Mouse (Mus musculus) heart, embryonic 16.5 days (tissue): ENCODE measurements at regions not wholly inside any gene's neighbourhood (a gene's known extent, or its start where the extent isn't known, plus 50 kb on each side); places are given as distances from the start of the nearest gene placed in this dataset.

Experiments
- ATAC-seq: fragments of 200-750 bp; cut with Nextera tagmentation; replicated peaks from 2 replicates; pipeline ENCODE4 v1.8.0; 2017; ENCODE audit warnings: moderate number of reproducible peaks; ENCODE audit not compliant: insufficient read depth, low FRiP score; ENCODE audit errors: extremely low read depth
- H3K27ac ChIP-seq: fragments of 300-500 bp; sonication (generic); 2 replicates; pipeline ENCODE4 v1.5.1; 2014; ENCODE audit warnings: mild to moderate bottlenecking, low read length, control low read depth, moderate library complexity
- H3K27me3 ChIP-seq: fragments of 300-500 bp; sonication (generic); 2 replicates; pipeline ENCODE4 v1.6.1; 2014; ENCODE audit warnings: low read length, mixed read lengths; ENCODE audit not compliant: control insufficient read depth, insufficient read depth
- H3K36me3 ChIP-seq: fragments of 300-500 bp; sonication (generic); 2 replicates; pipeline ENCODE4 v1.6.1; 2014; ENCODE audit not compliant: control insufficient read depth, insufficient read depth
- H3K4me1 ChIP-seq: fragments of 300-500 bp; sonication (generic); 2 replicates; pipeline ENCODE4 v1.6.1; 2014; ENCODE audit warnings: low read length, mixed read lengths; ENCODE audit not compliant: control insufficient read depth, insufficient read depth
- H3K4me2 ChIP-seq: fragments of 300-500 bp; sonication (generic); 2 replicates; pipeline ENCODE4 v1.6.1; 2014; ENCODE audit warnings: low read depth, mild to moderate bottlenecking, control low read depth, low read length
- H3K4me3 ChIP-seq: fragments of 300-500 bp; sonication (generic); 2 replicates; pipeline ENCODE4 v1.5.1; 2014; ENCODE audit warnings: mild to moderate bottlenecking, control low read depth, low read length
- H3K9ac ChIP-seq: fragments of 300-500 bp; sonication (generic); 2 replicates; pipeline ENCODE4 v1.6.1; 2014; ENCODE audit warnings: low read length, control low read depth
- H3K9me3 ChIP-seq: fragments of 300-500 bp; sonication (generic); replicated peaks from 2 replicates; pipeline ENCODE4 v1.6.1; 2016; ENCODE audit warnings: low read length; ENCODE audit not compliant: control insufficient read depth
- whole genome bisulfite sequencing: fragments of 180-500 bp; shearing (Covaris S2); extraction: QIAGEN DNeasy Blood & Tissue Kit; methylation state at CpG from one replicate; pipeline ENCODE4 v1.1.7; 2014; 5-methylcytosine and 5-hydroxymethylcytosine counted together

DNA sequence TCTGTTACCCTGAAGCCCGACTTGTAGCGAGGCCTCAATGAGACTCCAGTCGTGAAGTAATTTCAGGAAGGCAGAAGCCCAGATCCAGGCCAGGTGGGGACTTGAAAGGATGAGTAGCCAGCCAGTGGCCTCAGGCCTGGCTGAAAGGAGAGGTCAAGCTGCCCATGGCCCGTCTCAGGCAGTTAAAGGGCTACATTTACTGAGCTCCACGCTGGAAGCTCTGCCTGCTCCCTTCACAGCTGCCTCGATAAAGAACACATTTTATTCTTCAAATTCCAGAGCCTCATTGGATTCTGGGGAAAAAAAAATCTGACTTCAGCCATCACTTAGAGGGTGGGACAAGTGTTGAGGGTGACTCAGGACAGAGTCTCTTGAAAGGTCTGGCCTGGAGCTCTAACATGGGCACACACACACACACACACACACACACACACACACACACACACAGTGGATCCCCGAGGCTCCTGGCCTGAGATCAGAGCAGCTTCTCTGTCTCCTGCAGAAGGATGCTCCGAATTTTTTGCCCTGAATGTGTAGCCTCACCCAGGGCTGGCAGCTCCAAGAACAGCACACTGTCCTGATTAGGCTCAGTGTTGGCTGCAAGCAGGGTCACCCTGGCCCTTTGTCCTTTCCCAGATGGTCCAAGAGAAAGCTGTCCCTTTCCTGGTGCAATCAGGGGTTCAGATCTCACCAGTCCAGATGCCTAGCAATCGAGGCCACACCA is 53.0 kb downstream of the Gadd45g start:
- WGBS = 57% methylated on average over 9 of the region's 9 CpGs
- H3K4me1 ChIP-seq = peaks cover 17% of the 10 kb centered on the region
- ATAC-seq = no peak
- H3K27me3 ChIP-seq = no peaks in the 10 kb centered on the region
- H3K9me3 ChIP-seq = peaks cover 4% of the 10 kb centered on the region; the same call in 1 of the 2 replicates
- H3K36me3 ChIP-seq = no peaks in the 10 kb centered on the region
- H3K27ac ChIP-seq = no peak overlapping the region
- H3K9ac ChIP-seq = no peak overlapping the region
- H3K4me3 ChIP-seq = no peak overlapping the region
- no peak overlapping the region for H3K4me2 ChIP-seq

GRCm38 (mm10) chr13:51900043-51900440 is 53.6 kb downstream of the Gadd45g start:
- H3K4me3 ChIP-seq = no peak overlapping the region
- no peaks in the 10 kb centered on the region for H3K27me3 ChIP-seq
- no peak for ATAC-seq
- H3K4me1 ChIP-seq = peaks cover 17% of the 10 kb centered on the region
- no peaks in the 10 kb centered on the region for H3K36me3 ChIP-seq
- H3K27ac ChIP-seq = no peak overlapping the region
- no peak overlapping the region for H3K9ac ChIP-seq
- no peak overlapping the region for H3K4me2 ChIP-seq
- 58% methylated on average over 3 of the region's 3 CpGs for WGBS
- no peaks in the 10 kb centered on the region for H3K9me3 ChIP-seq

DNA sequence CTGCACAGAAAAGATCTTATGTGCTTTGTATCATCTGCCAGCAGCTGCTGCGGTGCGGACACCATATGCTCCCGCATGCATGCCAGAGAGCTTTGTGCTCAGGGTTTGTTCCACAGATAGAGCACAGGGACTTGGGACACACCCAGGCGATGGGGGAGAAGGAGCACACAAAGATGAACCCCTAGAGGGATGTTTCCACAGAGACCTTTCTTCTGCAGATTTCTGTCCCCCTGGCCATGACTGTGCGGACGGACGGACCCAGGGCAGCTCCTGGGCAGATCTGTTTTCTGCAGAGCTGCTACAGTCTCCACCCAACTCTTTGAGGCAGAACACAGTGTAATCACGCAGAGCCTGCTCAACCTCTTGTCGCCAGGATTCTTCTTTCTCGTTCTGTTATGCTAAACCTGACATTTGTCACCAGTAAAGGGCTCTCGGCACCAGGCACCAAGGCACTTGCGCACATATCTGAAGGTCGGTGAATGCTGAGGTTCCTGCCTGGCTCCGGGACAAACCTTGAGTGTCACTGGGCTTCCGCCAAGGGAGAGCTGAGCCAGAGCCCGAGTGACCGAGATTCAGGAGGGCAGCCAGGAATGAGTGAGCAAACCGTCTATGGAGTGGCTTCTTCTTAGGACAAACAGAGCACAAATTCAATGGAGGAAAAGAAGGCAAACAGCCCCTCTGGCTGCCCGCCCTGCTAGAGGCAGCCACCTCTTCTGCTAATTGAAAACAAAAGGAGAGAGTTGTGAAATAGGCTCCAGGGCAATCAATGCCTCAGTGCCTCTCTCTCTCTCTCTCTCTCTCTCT is 56.2 kb downstream of the Gadd45g start:
- H3K4me3 ChIP-seq = peak overlapping the region; percentile 27
- ATAC-seq = peak; percentile 91

DNA sequence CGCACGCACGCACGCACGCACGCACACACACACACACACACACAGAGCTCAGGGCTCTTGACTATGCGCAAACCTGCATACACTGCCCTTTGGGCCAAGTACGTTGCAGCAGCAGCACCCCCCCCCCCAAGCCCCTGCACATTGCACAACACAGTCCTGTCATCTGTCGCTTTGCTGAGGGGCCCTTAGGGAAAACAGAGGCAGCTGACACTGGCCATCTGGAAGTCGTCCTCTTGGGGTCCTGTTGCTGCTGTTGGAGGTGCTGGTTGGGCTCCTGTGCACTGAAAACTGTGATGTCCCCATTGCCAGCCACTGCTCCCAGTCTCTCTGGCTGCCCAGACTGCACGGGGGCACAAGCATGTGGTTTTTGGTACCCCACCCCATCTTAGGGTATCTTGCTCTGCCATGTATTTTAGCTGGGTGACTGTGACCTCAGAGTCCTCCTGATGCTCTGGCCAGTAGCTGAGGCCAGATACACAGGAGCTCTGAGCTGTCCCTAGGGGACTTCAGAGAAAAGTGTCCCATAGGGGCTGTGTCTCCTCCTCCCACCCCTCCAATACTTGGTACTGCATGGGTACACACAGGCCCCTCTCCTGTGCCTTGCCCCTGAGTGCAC is 57.0 kb downstream of the Gadd45g start:
- H3K27me3 ChIP-seq = no peaks in the 10 kb centered on the region
- H3K9ac ChIP-seq = peak overlapping the region; percentile 64; the same call in 1 of the 2 replicates
- whole genome bisulfite sequencing = 22% methylated on average over 11 of the region's 11 CpGs
- peaks cover 17% of the 10 kb centered on the region for H3K4me1 ChIP-seq
- peak overlapping the region; percentile 60 for H3K4me2 ChIP-seq
- peak; percentile 63 for ATAC-seq
- H3K27ac ChIP-seq = peak overlapping the region; percentile 95
- no peaks in the 10 kb centered on the region for H3K36me3 ChIP-seq
- H3K4me3 ChIP-seq = no peak overlapping the region
- no peaks in the 10 kb centered on the region for H3K9me3 ChIP-seq

More for the DNA sequence above, 56.2 kb downstream of the Gadd45g start:
- H3K36me3 ChIP-seq = no peaks in the 10 kb centered on the region
- H3K9me3 ChIP-seq = no peaks in the 10 kb centered on the region
- peak overlapping the region; percentile 95 for H3K27ac ChIP-seq
- peak overlapping the region; percentile 64 for H3K9ac ChIP-seq
- WGBS = 22% methylated on average over 19 of the region's 19 CpGs
- peaks cover 17% of the 10 kb centered on the region for H3K4me1 ChIP-seq
- H3K27me3 ChIP-seq = no peaks in the 10 kb centered on the region
- peak overlapping the region; percentile 60 for H3K4me2 ChIP-seq

DNA sequence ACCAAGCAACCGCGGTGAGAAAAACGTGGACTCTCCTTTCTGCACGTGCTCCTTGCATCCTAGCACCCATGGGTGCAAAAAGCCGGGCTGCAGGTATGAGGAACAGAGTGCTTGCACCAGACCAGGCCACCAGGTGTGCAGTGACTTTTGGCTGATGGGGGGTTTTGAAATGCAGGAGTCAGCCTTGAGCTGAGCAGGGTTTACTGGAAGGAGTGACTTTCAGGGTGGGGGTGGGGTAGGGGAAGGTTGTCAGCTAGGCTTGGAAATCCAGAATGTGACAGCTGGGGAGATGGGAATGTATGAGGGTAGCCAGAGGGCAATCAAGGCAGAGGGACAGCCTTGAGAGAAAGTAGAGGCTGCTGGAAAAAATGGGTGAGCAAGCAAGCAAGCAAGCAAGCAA is 58.8 kb downstream of the Gadd45g start:
- WGBS = 83% methylated on average over 5 of the region's 5 CpGs
- no peak overlapping the region for H3K4me3 ChIP-seq
- H3K27ac ChIP-seq = no peak overlapping the region
- no peak overlapping the region for H3K9ac ChIP-seq
- H3K9me3 ChIP-seq = no peaks in the 10 kb centered on the region
- no peaks in the 10 kb centered on the region for H3K36me3 ChIP-seq
- peaks cover 15% of the 10 kb centered on the region for H3K4me1 ChIP-seq
- H3K4me2 ChIP-seq = no peak overlapping the region
- no peak for ATAC-seq
- H3K27me3 ChIP-seq = no peaks in the 10 kb centered on the region

- H3K36me3 ChIP-seq = no peaks in the 10 kb centered on the region
- H3K4me3 ChIP-seq = no peak overlapping the region
- H3K4me2 ChIP-seq = no peak overlapping the region
- H3K9ac ChIP-seq = no peak overlapping the region
- WGBS = 85% methylated on average over 3 of the region's 3 CpGs
- ATAC-seq = no peak
- no peak overlapping the region for H3K27ac ChIP-seq
- H3K9me3 ChIP-seq = no peaks in the 10 kb centered on the region
- H3K4me1 ChIP-seq = peaks cover 15% of the 10 kb centered on the region
- no peaks in the 10 kb centered on the region for H3K27me3 ChIP-seq
Measured at GRCm38 (mm10) chr13:51906103-51906502, 59.6 kb downstream of the Gadd45g start.

DNA sequence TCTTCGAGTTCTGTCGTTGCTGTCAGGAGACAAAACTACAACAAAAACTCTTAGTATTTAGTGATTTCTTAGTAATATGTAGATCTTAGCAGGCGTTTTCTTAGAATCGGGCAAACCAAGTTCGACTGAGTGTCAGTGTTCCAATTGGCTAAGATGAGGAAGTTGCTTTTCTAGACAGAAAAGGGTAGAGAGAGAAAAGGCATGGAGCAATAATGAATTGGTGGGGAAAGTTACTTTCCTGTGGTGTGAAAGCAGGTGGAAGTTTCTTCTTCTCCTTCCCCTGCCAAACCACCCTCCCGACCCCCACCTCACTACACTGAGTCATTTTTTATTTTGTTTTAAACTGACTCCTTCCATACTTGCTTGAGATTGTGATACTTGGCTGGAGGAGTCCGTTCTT is 62.0 kb downstream of the Gadd45g start:
- no peak overlapping the region for H3K4me2 ChIP-seq
- peaks cover 1% of the 10 kb centered on the region for H3K4me1 ChIP-seq
- H3K36me3 ChIP-seq = no peaks in the 10 kb centered on the region
- H3K4me3 ChIP-seq = no peak overlapping the region
- no peak overlapping the region for H3K27ac ChIP-seq
- WGBS = 72% methylated on average over 7 of the region's 7 CpGs
- no peaks in the 10 kb centered on the region for H3K9me3 ChIP-seq
- H3K27me3 ChIP-seq = no peaks in the 10 kb centered on the region
- ATAC-seq = no peak
- H3K9ac ChIP-seq = no peak overlapping the region

GRCm38 (mm10) chr13:51911296-51911998 is 65.0 kb downstream of the Gadd45g start:
- Histone ChIP-seq H3K4me3 (no peak overlapping the region), H3K4me2 (no peak overlapping the region), H3K9me3 (no peaks in the 10 kb centered on the region), H3K4me1 (no peaks in the 10 kb centered on the region), H3K27me3 (0 out of 2 replicates have a peak, but pooled peaks cover 2% of the 10 kb centered on the region), H3K27ac (no peak overlapping the region), H3K36me3 (no peaks in the 10 kb centered on the region), H3K9ac (no peak overlapping the region)
- WGBS = 37% methylated on average over 17 of the region's 17 CpGs
- ATAC-seq = peak; percentile 55
